Mouse (Mus musculus) spleen, postnatal 10 days (tissue): ENCODE measurements around the gene Gm8127.
"Not testable (repeated sequence)": the region's sequence is repeated elsewhere in the genome, so short reads cannot be mapped to it uniquely, and the experiment has no call there.

Source experiments
- DNase-seq, 2 experiments: peaks; one replicate each; pipeline ENCODE4 v3.0.0; 2021 to 2022; ENCODE audit warnings: low spot score in 2 of 2

Gene Gm8127

DNA sequence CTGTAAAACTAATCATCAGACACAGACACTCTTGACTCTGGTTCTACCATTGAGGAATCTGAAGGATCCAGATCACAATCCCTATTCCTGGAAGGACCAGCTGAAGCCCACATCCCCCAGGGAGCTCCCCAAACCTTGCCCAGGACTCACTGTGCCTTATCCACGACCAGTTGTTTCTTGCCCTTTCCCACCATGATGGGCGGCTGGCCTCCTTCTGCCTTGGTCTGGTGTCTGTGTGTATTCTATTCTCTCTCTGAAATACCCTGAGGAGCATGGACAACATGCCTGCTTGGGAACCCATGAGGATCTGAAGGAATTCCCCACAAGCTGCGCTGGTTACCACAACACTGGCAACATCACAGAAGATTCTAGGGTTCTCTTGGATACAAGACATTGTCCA, at the start of gene Gm8127:
Gm8127 (minus strand) TSS at position 330 of the 400 bp plus-strand sequence.
- not testable (repeated sequence) for DNase-seq

DNA sequence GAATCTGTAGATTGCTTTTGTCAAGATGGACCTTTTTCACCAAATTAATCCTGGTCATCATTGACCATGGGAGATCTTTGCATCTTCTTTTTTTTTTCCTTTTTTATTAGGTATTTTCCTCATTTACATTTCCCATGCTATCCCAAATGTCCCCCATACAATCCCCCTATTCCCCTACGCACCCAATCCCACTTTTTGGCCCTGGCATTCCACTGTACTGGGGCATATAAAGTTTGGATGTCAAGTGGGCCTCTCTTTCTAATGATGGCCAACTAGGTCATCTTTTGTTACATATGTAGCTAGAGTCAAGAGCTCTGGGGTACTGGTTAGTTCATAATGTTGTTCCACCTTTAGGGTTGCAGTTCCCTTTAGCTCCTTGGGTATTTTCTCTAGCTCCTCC, 44.0 kb upstream of the Gm8127 start:
- DNase-seq = not testable (repeated sequence)

DNA sequence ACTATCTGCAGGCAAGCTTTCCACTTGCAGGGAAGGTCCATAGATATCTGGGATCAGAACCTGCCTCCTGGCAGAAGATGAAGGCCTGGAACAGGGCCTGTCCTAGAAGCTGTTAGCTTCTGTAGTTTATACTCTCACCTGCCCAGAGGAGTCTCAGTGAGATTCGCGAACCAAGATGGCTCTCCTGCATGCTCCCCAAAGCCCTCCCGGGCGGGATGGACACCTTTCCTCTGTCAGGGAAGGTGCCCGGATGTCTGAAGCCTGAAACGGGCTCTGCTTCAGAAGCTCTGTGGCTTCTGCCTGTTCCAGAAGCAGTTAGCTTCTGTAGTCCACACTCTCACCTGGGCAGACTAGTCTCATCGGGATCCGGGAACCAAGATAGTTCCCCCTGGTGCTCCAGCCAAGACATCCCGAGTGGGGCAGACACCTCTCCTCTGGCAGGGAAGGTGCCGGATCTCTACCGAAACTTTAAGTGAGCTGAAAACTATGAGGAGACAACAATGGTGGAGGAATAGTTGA, 37.8 kb upstream of the Gm8127 start:
- DNase-seq = peak in 1 of 2 experiments; percentile 14

DNA sequence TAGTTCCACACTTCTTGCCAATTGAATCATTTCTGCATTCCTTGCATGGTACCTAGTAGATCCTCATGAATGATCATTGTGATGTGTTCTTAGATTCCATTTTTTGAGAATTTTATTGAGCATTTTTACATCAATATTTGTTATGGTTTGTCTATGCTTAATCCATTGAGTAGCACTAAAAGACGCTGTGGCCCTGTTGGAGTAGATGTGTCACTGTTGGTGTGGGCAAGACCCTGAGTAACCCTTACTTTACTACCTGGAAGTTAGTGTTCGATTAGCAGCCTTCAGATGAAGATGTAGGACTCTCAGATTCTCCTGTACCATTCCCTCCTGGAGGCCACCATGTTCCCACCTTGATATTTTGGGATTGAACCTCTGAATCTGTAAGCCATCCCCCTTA, 35.0 kb upstream of the Gm8127 start:
- peak in 1 of 2 experiments; percentile 15 for DNase-seq

DNA sequence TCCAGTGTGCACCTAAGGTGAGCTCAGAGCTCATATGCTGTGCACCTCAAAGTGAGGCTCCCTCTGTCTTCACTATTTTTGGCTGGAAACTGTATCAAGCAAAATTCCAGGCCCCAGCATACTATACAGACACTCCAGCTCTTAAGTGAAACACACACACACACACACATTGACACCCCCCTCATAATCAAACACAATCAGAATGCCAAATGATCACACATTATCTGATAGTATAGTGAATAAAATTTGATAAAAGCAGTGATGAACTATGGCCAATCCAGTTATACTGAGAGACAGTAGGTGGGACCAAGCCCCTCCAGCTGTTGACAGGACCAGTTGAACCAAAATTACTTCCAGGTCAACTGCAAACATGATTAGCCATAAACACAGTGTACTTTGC, 25.9 kb upstream of the Gm8127 start:
- DNase-seq = not testable (repeated sequence)

DNA sequence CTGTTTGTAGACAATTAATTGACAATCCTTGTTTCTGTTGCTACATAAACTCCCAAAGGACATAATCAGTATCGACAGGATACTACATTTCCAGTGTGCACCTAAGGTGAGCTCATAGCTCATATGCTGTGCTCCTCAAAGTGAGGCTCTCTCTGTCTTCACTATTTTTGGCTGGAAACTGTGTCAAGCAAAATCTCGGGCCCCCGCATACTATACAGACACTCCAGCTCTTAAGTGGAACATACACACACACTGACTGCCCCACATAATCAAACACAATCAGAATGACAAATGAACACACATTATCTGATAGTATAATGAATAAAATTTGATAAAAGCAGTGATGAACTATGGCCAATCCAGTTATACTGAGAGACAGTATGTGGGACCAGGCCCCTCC, 15.0 kb downstream of the Gm8127 start:
- DNase-seq = not testable (repeated sequence)

DNA sequence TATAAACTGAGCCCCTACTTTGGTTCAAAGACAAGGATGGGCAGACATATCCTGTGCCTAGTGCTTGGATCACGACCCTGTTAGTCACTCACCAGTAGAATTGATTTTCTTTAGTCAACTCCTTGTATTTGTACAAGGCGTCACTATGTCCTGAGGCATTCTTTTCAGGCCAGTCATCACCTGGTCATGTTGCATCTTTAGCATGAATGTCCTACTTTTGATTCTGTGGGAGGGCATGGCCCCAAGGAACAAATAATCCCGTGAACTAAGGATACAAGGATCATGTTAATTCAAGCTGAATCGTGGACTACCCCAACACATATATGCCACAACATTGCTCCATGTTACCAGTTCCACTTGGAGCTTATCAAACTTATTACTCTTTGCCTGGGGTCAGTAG, 15.5 kb downstream of the Gm8127 start:
- DNase-seq = not testable (repeated sequence)

DNA sequence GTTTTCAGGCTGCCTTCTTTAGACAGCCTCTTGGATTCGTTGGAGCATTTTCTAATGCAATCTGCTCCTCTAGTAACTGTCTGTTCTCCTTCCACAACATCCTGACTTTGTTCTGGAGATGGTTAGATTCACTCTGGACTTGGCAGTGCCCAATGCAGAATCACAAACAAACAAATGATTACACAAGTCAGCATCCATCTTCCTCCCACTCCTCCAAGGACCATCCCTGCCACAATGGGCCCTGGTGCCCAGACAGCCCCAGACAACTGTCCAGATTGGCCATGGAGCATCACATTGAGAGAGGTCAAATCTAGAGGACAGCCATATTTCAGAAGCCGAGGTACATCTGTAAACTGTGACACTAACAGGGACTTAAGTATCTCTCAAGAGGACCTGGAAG, 16.2 kb downstream of the Gm8127 start:
- not testable (repeated sequence) for DNase-seq

DNA sequence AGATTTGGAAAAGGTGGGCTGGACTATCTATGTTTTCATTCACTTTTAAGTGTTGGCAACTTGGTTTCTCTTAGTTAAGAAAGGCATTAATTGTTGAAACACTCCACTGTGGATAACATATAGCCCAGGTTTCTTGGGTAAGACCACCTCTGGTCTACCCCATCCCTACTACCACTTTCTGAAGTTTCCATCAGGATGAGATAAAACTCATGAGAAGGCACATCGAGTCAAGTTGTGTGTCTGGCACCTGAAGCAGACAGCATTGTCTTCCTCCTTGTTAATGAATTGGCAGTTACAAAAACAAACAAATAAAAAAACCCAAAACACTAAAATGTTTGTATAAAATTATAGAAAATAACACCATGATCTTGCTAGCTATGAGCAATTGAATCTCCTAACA, 17.9 kb downstream of the Gm8127 start:
- not testable (repeated sequence) for DNase-seq

DNA sequence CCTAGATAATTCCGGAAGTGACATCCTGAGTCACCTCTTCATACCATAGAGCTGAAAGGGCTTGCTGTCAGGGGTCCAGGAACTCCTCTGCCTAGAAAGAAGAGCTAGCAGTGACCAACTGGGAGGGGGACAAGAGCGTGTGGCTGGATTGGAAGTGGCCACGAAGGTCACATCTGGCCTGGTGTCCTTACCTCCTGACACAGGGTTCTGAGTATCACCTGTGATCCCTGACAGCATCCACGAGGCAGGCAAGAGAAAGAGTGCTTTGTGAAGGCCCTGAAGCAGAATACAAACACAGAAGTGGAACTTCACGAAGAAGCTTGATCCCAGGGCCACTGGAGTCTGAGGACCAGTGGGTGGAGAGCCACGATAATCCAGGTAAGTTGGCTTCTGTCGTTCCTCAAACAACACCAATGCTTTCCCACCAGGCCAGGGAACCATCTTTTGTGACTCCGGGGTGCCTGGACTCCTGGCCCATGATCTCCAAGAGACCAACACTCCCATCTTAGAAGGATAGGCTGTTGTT, 18.6 kb downstream of the Gm8127 start, which contains the start of gene Gm9732:
Gm9732 (plus strand) TSS at position 51 of the 526 bp plus-strand sequence.
- DNase-seq = peak; percentile 33 to 37

DNA sequence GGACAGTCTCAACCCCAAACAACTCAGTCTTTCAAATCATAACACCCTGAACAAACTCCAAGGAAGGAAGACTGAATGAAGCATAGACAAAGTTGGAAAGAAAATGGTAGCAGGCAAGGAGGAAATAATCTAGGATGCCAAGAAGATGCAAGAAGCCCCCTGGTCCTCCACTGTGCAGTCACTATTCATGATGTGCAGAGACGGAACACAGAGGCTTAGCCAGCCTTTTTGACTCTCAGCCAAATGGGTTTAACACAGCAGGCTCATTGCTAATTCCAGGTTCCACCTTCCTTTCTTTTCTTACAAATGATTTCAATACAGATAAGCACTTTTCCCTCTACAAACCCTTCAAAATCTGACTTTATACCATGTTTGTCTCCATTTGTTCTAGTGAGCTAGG, 20.5 kb downstream of the Gm8127 start:
- not testable (repeated sequence) for DNase-seq

DNA sequence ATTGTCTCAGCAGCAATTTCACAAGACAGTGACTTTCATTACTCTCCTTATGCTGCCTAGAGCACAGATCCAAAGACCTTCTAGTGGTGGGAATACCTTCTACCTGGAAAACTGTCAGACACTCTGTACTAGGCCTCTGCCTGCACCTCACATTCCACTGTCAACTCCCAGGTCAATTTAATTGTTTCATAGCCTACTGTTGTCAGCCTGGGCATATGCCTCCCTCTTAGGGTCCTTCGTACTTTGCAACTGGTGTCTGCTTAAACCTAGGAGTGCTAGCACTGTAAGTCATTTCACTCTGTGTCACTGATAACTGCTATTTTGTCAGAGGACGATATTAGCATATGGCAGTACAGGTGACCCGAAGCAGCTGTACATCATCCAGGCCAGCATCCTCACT, 24.4 kb downstream of the Gm8127 start:
- DNase-seq = not testable (repeated sequence)

DNA sequence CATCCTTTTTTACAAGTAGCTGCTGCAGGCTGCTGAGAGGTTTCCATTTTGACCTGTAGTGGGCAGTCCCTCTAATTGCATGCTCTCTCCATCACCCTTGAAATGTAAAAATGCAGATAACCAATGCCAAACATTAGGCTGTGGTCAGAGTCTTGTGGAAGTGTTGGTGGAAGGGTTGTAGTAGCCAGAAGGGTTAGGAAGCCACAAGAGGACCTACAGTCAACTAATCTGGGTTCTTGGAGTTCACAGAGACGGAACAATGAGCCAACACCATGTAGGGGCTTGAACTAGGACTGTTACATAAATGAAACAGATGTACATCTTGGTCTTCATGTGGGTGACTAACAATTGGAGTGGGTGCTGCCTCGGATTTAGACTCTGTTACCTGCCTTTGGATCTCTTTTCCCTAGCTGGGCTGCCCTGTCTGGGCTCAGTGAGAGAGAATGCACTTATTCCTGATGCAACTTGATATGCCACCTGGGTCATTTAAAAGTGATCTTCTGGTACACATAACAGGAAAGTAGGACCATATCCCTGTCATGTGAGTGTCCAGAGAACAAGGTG, 25.0 kb downstream of the Gm8127 start:
- not testable (repeated sequence) for DNase-seq

DNA sequence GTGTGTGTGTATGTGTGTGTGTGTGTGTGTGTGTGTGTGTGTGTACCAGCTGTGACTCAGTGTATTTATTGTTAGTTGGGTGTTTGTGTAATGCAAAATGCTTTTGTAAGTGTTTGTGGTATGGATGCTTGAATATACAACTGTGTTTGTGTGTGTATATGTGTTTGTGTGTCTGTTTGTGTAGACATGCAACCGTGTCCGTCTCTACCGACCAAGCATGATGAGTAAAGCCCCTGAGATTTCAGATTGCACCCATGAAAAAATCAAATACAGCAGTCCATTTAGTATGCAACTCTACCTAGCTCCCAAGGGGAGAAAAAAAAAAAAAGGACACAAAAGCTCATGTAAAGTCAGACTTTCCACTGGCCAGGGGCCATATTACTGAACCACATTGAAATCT, 30.2 kb downstream of the Gm8127 start:
- not testable (repeated sequence) for DNase-seq

DNA sequence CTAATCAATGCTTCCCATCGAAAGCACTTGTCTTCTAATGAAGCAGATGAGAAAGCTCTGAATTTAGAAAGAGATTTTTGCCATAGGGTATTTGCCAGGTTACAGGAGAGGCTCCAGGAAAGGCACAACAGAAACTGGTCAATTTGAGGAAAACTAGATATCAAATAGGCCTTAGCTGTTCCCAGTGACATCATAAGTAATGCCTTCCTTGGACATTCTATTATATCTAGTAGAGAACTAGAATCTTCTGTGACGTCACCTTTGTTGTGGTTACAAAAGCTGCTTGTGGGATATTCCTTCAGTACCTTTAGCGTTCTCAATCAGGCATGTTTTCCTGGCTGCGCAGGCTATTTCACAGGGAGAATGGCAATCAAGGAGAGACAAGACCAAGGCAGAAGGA, 35.3 kb downstream of the Gm8127 start, which contains the start of gene Gm8126:
Gm8126 (plus strand) TSS at position 301 of the 400 bp plus-strand sequence.
- not testable (repeated sequence) for DNase-seq

DNA sequence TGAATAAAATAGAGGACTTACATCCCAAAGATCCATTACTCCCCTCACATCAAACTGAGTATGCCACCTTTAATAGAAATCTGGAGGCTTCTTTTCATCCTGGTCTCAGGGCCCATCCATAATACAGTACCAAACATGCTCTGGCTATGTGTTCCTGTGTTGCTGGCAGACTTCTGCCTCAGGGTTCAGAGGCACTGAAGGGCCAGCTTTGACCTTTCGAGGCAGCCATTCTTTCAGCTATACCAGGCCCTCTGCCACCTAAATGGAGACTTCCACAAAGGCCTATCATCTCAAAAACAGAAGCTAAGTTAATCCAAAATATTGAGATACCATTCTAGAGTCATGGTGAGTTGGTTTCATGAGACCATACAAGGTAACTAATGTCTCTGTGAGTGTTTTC, 37.1 kb downstream of the Gm8127 start:
- DNase-seq = not testable (repeated sequence)

DNA sequence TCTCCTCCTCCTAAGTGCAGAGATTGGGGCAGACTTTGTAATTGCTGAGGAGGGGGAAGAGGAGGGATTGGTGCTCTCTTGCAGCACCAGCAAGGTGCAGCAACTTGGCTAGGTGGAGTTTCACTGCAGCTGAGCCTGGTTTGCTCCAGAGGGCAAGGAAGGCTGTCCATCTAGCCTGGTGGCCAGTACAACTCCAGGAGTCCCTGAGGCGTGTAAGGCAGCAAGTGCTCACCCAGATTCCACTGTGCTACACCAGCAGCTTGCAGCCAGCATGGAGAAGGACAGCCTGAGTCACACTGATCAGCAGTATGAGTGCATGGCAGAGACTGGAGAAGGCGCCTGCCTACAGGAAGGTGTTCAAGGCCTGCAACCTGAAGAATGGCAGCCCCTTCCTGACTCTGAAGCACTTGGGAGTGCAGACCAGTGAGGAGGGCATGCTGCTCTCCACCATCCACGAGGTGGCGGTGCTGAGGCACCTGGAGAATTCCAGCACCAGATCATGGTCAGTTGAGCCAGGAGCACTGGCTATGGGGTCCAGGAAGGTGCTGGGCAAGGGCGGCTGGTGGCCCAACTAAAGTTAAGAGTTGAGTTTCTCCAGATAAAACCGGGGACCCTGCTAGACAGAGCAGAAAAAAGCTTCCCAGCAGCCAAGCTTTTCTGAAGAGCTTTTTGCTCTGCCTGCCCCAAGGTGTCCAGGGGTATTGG, 42.9 kb downstream of the Gm8127 start:
- DNase-seq = not testable (repeated sequence)

DNA sequence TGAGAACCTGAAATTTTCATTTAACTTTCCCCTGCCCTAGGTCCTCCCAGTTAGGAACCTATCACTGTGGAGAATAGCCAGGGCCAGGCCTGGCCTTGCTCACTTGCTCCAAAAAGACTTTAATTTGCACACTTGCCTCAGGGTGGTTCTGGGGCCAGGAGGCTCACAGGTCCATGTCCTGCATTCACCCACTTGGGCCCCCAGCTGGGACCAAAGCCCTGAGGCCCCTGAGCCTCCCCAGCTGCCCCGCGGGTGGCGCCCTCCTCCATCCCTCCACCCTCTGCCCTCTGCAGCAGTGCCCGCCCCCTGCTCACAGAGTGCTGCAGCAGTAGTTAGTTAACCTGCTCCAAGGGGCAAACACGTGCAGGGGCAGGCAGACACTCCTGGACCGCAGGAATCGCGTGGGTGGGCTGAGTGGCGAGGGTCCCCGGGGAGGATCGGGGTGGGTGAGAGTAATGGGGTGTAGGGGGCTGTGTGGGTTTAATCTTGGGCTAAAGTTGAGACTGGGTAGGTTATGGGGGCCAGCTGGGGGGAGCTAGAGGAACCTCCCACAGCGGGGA, 43.9 kb downstream of the Gm8127 start:
- not testable (repeated sequence) for DNase-seq
